Mouse (Mus musculus): ENCODE results near the gene Gm11985. TPM values are rescaled to one million over a fixed set of nuclear protein-coding genes. Genes with fewer than 3 reads are reported as not detected.
"Not testable (repeated sequence)": the region's sequence is repeated elsewhere in the genome, so short reads cannot be mapped to it uniquely, and the experiment has no call there.

The Gm11985 gene
- not detected for total RNA-seq (2021)

DNA sequence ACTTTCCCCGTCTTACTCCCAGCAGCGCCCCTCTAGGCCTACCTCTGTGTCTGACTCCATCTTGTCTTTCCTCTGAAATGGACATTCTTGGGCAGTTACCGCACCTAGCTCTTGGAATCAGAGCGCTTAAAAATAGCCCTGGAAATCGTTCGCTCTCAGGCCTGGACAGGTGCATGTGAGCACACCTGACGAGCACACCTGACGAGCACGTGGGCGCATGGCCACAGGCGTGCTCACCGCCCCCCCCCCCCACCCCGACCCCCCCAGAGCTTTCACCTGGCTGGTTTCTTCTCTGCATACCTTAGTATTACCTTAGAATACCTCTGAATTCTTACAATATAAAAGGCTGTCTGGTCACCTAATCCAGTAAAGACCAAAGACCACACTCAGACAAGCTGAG lies at the start of gene Gm11985:
Gene Gm11985 (minus strand): TSS at position 101 of the 400 bp plus-strand sequence.
- intact Hi-C loops (cut with DNase I) = no loop called here
- no peak for DNase-seq (ENCODE audit: low spot score in 2 of 2)

DNA sequence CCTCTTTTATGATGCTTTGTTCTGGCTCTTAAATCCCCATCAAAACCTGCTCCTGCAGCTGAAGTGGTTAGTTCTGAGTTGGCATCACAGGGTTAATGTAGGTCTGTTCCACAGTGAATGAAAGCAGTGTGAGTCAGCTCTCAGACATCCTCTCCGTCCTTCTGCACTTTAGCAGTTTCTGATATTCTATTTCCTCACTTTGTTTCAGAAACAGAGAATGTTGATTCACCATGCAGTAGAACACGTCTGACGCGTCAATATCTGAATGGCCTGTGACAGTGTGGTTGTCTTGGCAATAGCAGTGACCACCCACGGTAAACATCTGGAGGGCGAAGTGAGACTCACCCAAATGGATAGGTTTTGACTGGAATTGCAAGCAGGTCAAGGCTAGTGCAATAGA lies 49.3 kb upstream of the Gm11985 start:
- intact Hi-C loops (cut with DNase I) = no loop called here
- no peak for DNase-seq (ENCODE audit: low spot score in 2 of 2)

DNA sequence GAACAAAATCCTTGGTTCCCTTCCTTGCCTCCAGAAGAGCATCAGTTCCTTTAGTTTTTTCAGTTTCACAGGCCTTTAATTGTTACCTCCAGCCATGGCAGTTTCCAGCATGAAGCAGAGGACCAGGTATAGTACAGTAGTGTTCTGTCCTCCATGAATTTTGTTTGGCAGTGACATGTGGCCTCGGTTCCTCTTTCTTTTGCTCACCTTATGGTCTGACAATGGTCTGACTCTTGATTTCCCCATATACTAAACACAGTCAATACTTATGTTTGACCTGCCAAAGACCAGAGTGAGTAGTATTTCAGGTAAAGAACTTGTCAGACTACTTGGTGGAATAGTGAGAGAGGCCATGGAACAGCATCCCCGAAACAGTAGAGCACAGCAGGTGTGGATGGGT lies 48.4 kb upstream of the Gm11985 start:
- intact Hi-C loops (cut with DNase I) = no loop called here
- DNase-seq (ENCODE audit: low spot score in 2 of 2) = no peak

- no peak for DNase-seq (ENCODE audit: low spot score in 2 of 2)
- intact Hi-C loops (cut with DNase I) = no loop called here
Measured at GRCm38 (mm10) chr11:7234981-7235609, 46.7 kb upstream of the Gm11985 start.

GRCm38 (mm10) chr11:7234436-7234835 lies 46.1 kb upstream of the Gm11985 start:
- intact Hi-C loops (cut with DNase I) = no loop called here
- no peak for DNase-seq (ENCODE audit: low spot score in 2 of 2)

DNA sequence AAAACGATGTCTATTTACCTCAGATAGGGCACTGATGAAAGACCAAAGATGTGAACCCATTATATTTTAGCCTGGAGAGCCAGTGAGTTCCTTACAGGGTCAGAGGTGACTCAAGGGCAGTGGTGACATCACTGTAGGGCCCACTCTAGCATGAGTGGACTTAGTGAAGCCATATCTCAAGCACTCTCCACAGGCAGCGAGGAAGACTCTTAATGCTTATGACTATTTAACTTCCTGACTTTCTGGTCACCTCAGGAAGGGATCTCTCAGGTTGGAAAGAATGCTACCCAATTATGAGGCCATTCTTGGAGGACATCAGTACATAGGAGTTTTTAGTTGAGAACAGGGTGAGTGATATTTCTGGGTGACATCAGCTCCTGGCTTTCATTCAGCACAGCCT lies 45.0 kb upstream of the Gm11985 start:
- DNase-seq (ENCODE audit: low spot score in 2 of 2) = no peak
- intact Hi-C loops (cut with DNase I) = no loop called here

GRCm38 (mm10) chr11:7231958-7232357 lies 43.6 kb upstream of the Gm11985 start:
- intact Hi-C loops (cut with DNase I) = no loop called here
- DNase-seq (ENCODE audit: low spot score in 2 of 2) = no peak

DNA sequence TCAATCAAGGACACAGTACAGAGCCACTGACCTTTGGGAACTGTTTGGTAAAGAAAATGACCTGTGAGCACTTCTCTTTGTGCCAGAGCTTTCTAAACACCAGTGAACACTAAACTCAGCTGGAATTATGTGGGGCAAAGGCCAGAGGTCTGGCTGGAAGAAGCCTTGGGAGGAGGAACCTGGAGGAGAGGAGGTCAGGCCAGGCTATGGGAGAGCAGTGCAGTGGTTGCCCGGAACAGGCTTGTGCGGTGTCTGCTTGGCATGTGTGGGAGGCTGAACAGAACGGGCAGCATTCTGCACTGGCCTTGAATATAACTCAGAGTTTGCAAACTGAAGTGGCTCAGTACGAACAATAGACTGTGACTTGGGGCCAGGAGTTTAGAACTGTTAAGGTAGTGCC lies 41.6 kb upstream of the Gm11985 start:
- no peak for DNase-seq (ENCODE audit: low spot score in 2 of 2)
- intact Hi-C loops (cut with DNase I) = no loop called here

GRCm38 (mm10) chr11:7228107-7228506 lies 39.7 kb upstream of the Gm11985 start:
- no peak for DNase-seq (ENCODE audit: low spot score in 2 of 2)
- intact Hi-C loops (cut with DNase I) = no loop called here

DNA sequence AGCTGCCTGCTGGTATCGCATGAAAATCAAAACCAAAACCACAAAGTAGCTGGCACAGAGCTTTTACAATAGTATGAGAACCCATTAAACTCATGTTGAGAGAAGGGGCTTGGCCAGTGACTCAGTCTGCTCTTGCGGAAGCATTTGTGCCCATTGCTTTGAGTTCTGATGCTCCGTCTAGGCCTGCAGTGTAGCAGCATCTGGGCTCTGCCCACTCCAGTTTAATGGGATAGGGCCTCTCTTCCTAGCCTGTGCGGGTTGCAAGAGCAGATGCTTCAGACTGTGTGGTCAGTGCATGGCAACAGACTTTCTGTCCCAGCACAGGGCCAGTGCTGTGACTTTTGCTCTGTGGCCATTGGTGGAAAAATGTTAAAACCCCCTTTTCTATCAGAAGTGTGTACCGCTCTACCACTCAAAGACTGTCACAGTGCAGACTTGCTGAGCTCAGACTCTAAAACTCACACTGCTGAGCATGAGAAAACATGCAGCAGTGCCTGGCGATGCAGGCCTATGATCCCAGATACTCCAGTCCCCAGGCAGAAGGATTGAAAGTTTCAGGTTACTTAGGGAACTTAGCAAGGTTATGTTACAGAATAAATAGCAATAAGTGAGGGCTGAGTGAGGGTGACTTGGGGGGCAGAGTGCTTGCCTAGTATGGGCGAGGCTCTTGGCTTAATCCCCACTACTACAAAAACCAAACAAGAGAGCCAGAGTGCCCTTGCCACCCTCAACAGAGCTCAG lies 38.6 kb upstream of the Gm11985 start:
- intact Hi-C loops (cut with DNase I) = no loop called here
- no peak for DNase-seq (ENCODE audit: low spot score in 2 of 2)

- peak in 1 of 2 experiments; percentile 42 for DNase-seq (ENCODE audit: low spot score in 2 of 2)
- intact Hi-C loops (cut with DNase I) = no loop called here
Measured at GRCm38 (mm10) chr11:7226200-7226599, 37.8 kb upstream of the Gm11985 start.

DNA sequence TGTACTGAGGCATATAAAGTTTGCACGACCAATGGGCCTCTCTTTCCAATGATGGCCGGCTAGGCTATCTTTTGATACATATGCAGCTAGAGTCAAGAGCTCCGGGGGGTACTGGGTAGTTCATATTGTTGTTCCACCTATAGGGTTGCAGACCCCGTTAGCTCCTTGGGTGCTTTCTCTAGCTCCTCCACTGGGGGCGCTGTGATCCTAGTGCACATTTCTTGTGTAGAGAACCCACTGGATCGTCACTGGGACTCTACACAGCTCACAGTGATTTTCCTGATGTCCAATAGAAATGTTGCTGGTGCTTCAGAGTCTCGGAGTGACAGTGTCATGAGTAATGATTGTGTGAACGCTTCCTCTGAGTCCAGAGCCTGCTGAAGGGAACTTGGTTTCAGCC lies 33.5 kb upstream of the Gm11985 start:
- intact Hi-C loops (cut with DNase I); DNase-seq (ENCODE audit: low spot score in 2 of 2): not testable (repeated sequence)

DNA sequence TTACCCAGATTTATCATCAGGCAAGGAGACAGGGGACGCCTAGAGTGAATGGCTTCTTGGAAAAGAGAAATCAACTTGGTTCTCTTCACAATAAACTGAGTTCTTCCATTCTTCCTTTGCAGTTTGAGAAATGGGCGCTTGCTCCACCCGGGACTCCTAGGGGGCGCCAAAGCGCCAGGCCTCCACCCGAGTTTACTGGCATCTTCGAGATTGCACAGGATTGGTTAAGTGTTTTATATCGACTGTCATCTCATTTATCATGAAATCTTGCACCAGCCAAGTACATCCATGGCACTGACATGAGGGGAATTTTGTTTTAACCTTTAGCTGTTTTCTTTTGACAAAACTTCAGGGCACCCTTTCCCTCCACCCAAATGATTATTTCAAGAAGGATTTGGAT lies 27.3 kb upstream of the Gm11985 start:
- intact Hi-C loops (cut with DNase I) = loop anchor here (2.0 to 10.0 kb wide), 4 partner anchors 121 to 1085 kb away; no protein-coding TSS in a partner anchor
- peak; percentile 47 to 70 for DNase-seq (ENCODE audit: low spot score in 2 of 2)

DNA sequence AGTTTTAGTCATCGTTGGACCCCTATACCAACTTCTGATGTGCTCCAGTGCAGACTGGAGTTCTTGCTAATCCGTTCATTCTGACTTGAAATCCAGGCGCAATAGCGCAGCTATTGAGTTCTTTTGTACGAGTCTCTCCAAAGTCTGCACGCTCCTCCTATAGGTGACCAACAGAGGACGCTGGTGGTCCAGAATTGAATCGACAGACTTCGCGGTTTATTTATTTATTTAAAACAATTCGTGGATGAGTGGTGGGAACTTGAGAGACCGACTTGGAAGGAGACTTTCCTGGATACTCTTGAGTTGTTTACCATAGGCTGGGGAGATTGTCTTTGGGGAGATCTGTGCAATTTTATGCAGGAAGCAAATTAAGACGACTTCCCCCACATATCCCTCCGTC lies 26.4 kb upstream of the Gm11985 start:
- peak; percentile 47 to 53 for DNase-seq (ENCODE audit: low spot score in 2 of 2)
- intact Hi-C loops (cut with DNase I) = loop anchor here (2.0 to 10.0 kb wide), 5 partner anchors 122 to 1086 kb away; no protein-coding TSS in a partner anchor

GRCm38 (mm10) chr11:7214342-7214660 lies 25.9 kb upstream of the Gm11985 start:
- peak in 1 of 2 experiments; percentile 30 for DNase-seq (ENCODE audit: low spot score in 2 of 2)
- intact Hi-C loops (cut with DNase I) = loop anchor here (2.0 to 10.0 kb wide), 5 partner anchors 122 to 1086 kb away; no protein-coding TSS in a partner anchor

DNA sequence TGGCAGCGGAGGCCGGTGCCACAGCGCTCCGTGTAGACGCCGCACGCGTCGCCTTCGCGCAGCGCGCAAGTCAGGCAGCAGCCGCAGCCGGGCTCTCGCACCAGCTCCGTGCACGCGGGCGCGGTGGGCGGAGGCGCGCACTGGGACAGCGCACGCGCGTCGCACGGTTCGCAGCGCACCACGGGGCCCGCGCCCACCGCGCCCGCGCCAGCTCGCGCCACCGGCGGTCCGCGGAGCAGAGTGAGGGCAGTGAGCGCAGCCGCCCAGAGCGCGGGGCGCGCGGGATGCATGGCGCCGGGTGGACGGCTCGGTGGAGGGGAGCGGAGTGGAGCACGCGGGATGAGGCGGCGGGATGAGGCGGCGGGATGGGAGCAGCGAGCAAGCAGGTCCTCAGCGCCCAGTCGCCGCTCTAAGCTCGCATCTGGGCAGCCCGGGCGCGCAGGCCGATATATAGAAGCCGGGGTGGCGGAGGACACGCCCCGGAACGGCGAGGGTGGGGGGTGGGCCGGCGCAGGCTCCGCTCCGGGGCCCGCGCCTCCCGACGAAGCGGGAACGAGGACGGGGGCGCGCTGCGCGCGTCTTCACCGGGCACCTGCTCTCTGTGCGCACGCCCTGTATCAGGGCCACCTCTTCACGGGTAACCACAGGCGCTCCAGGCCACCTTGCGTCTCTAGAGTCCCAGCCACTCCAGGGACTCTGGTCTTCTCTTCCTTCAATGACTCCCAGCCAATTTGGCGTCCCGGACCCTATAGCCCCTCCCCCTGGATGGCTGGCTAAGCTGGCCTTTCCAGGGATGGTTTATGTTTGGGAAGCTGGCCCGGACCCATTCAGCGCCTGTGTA lies 25.4 kb upstream of the Gm11985 start, which contains the start of gene Igfbp3:
Gene Igfbp3 (minus strand): TSS at position 423 of the 841 bp plus-strand sequence.
- DNase-seq (ENCODE audit: low spot score in 2 of 2) = peak; percentile 83 to 90
- intact Hi-C loops (cut with DNase I) = loop anchor here (2.0 to 10.0 kb wide), 5 partner anchors 123 to 1087 kb away; no protein-coding TSS in a partner anchor

- intact Hi-C loops (cut with DNase I) = loop anchor here (5.0 to 10.0 kb wide), 2 partner anchors 354 to 922 kb away; no protein-coding TSS in a partner anchor
- DNase-seq (ENCODE audit: low spot score in 2 of 2) = no peak
Measured at GRCm38 (mm10) chr11:7213161-7213500, 24.8 kb upstream of the Gm11985 start.

DNA sequence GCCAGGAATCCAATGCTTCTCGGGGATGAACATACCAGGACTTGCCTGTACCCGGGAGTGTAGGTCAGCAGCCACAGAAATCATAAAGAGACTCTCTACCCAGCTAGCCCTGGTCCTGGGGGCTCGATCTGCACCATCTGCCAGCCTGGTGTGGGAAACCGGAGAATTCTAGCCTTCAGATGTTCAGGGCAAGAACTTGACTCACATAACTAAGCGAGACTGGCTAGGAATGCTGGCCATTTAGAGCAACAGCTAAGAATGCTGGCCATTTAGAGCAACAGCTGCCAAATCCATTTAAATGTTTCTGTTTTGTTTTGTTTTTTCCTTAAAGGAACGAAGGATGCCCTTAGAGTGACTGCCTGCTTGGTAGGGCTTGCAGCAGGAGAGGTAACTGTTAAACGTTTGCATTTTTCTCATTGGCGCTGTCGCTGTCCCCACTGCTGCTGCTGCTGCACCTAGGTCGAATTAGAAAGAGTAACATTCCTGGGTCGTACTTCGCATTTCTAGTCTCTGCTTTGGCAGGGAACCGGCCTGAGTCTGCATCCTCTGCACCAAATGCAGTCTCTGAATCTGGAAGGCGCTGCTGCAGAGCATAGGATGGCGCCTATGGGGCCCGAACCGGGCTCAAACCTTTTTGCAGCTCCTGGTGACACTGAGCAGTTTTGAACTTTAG lies 23.9 kb upstream of the Gm11985 start:
- no peak for DNase-seq (ENCODE audit: low spot score in 2 of 2)
- intact Hi-C loops (cut with DNase I) = loop anchor here (5.0 to 10.0 kb wide), 2 partner anchors 355 to 923 kb away; no protein-coding TSS in a partner anchor

DNA sequence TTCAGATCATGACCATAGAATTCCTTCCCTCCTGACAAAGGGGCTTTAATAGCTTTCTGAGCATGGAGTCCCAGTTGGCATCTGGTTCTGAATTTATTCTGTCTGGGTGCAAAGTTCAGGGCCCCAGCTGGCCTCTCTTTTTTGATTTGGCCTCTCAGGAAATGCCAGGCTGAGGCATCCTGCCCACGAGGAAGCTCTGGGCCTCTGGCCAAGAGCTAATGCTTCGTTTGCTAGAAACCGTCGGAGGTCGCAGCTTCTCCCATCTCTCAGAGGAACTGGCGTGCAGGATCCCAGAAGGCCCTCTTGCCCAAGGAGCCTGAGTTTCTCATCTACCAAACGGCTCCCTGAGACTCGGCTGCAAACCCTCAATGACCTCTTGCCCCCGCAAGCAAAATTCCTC lies 22.8 kb upstream of the Gm11985 start:
- intact Hi-C loops (cut with DNase I) = loop anchor here (2.0 to 10.0 kb wide), 3 partner anchors 356 to 1194 kb away; no protein-coding TSS in a partner anchor
- DNase-seq (ENCODE audit: low spot score in 2 of 2) = no peak
